Mouse (Mus musculus) brown adipose tissue, adult 24 weeks (tissue): ENCODE results near the gene Cnpy4. TPM values are rescaled to one million over a fixed set of nuclear protein-coding genes. Genes with fewer than 3 reads are reported as not detected.
"Not testable (repeated sequence)": the region's sequence is repeated elsewhere in the genome, so short reads cannot be mapped to it uniquely, and the experiment has no call there.

Source experiments
- H3K27ac ChIP-seq: fragments of 200-500 bp; replicated peaks from 2 replicates; pipeline ENCODE4 v1.5.1; 2012; ENCODE audit warnings: low read depth, mild to moderate bottlenecking, low read length
- H3K4me1 ChIP-seq: fragments of 200-500 bp; 2 replicates; pipeline ENCODE4 v1.6.1; 2012; ENCODE audit warnings: low read length, mixed read lengths; ENCODE audit not compliant: control insufficient read depth, insufficient read depth, insufficient read length
- H3K4me3 ChIP-seq: fragments of 200-500 bp; 2 replicates; pipeline ENCODE4 v1.5.1; 2012; ENCODE audit warnings: low read depth, mild to moderate bottlenecking, low read length, moderate library complexity; ENCODE audit not compliant: insufficient read depth
- polyA plus RNA-seq: library from polyadenylated mRNA; stranded (reverse); fragments of >200 nt; gene quantifications from 2 replicates; pipeline ENCODE4 v1.2.4, GENCODE M21; 2012; ENCODE audit not compliant: missing spikeins, insufficient read depth, insufficient read length

Gene Cnpy4
- polyA plus RNA-seq, 1 experiment, result 8.0 TPM

DNA sequence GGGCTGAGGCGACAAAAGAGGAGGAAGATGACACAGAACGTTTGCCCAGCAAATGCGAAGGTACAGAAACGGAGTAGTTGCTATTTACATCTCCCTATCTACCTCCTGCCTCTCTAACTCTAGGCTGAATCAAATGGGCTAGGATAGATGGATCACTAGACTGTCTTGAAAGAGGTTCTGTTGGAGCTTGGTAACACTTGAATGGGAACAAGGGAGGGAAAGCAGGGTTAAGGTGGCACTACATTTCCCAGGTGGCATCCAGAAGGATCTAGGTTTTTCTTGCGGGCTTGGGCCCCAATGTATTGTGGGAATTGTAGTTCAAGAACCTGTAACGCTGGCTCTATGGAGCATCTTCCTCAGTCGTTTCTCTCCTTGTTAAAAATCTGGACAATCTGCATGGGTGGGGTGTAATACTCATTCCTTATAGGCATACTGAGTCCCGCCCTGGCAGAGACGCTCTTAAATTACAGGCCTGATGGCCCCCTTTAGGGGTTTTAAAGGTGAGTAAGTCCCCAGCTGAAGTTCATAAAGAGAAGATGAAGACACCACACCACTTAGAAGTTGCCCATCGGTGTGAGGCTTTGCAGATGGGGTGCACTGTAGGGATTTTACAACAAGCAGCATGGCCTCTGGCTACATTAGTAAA, 499 bp downstream of the Cnpy4 start:
- peak overlapping the region; percentile 82 for H3K4me3 ChIP-seq
- peak overlapping the region; percentile 92 for H3K27ac ChIP-seq
- H3K4me1 ChIP-seq, result no peaks in the 10 kb centered on the region

DNA sequence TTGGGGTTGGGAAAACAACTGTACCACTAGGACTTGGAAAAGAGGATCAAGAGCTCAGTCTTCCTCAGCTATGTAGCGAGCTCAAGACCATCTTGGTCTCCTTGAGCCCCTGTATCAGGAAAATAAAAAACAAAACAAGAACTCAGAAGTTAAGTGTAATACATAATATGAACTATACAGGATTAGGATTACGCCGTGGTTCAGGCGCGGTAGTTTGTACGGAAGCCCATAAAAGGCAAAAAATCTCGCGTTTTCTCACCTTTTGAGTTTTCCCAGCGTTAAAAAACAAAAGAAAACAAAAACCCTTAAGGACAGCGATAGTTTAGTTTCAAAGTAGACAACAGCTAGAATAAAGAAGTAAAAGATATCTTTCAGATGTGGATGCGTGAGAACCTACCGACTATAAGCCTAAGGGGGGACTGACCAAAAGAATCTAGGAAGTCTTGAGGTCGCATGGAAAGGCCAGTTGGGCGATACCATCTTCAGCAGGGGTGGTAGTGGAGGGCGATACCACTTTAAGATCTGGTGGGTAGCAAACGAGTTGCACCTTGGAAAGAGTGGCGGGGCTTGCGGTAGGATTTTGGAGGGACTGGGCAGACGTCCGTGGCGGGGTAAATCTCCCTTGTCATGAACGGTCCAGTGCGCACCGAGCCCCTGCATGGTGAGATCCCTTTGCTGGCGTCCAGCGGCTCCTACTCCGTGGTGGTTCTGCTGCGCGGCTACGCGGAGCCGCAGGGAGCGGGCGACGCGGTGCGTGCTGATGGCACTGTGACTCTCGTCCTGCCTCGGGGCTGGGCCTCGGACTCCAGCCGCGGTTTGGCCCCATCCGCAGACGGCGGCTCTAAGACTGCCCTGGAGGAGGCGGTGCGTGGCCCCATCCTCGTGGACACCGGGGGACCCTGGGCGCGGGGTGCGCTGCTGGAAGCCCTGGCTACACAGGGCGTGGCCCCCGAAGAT, 6.8 kb downstream of the Cnpy4 start, which contains the start of gene Mblac1:
TSS of gene Mblac1 (plus strand) at position 544 of the 957 bp plus-strand sequence.
- peak within 1 kb of the TSS; percentile 55 for H3K27ac ChIP-seq

DNA sequence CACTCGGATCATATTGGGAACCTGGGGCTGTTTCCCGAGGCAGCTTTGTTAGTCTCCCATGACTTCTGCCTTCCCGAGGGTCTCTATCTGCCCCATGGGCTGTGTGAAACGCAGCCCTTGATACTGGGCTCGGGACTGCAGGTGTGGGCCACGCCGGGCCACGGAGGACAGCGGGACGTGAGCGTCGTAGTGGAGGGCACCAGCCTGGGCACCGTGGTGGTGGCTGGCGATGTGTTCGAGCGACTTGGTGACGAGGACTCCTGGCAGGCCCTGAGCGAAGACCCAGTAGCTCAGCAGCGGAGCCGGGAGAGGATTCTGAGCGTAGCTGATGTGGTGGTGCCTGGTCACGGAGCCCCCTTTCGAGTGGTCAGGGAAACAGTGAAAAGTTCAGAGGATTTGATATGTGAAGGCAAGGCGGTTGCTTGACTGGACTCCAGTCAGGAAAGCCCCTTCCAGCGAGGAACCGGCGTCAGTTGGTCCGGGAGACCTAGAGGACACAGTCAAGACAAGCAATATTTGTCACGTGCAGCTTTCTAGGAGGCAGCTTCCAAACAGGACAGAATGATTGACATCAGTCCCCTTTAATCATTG, 7.6 kb downstream of the Cnpy4 start:
- peak overlapping the region; percentile 55 for H3K27ac ChIP-seq

More for the DNA sequence above, 6.8 kb downstream of the Cnpy4 start, which contains the start of gene Mblac1:
- Histone ChIP-seq H3K4me1 (no peaks in the 10 kb centered on the region), H3K4me3 (peak within 1 kb of the TSS; percentile 70)

DNA sequence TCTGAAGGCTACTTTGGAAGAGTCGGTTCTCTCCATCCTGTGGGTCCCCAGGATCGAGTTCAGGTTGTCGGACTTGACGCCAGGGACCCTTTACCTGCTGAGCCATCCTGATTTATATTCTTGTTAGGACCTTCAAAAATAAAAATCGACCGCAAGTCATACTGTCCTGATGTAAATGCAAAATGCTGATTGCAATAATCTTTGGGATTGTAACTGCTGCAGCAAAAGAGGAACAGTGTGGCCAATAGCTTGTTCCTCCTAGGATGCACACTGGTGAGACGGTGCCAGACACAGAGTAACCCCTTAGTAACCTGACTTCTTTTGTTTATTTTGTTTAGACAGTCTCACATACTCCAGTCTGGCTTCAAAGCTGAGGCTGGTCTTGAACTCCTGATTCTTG, 8.2 kb downstream of the Cnpy4 start:
- H3K27ac ChIP-seq, result 0 out of 2 replicates have a peak overlapping the region, but pooled peaks have one; percentile 55
- H3K4me3 ChIP-seq, result peak overlapping the region; percentile 70
- no peaks in the 10 kb centered on the region for H3K4me1 ChIP-seq

More for the DNA sequence above, 7.6 kb downstream of the Cnpy4 start:
- H3K4me3 ChIP-seq, result peak overlapping the region; percentile 70
- H3K4me1 ChIP-seq, result no peaks in the 10 kb centered on the region

DNA sequence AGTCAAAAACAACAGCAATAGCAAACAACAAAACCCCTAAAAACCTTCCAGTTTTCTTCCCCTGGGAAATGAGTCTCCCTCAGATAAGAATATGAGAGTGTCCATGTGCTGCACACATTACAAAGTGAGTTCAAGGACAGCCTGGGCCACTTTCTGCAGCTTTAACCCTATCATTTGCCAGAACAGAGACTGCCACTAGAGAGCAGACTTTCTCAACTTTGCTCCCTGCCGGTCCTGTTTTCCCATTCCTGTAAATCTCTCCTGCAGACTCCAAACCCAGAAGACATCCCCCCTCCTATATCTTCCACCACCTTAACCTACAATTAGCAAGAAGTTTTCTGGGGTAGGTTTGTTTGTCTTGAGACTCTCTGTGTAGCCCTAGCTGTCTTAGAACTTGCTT, 12.3 kb downstream of the Cnpy4 start:
- H3K4me3 ChIP-seq, result no peak overlapping the region
- no peaks in the 10 kb centered on the region for H3K4me1 ChIP-seq
- no peak overlapping the region for H3K27ac ChIP-seq

DNA sequence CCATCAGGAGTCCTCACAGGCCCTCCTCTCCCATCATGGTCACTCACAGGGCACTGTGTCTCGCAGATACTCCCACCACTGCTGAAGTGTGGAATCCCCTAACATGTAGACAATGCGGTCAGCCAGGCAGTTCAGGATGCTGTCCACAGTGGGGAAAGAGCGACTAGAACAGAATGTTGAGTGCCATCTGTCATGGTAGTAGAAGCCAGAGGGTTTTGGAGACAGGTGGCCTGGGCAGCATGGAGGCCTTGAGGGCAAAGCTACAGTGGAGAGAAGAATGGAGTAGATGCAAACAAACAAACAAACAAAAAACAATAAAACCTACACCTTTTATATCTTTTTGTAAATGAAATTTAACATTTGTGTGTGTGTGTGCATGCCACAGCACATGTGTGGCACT, 14.8 kb downstream of the Cnpy4 start:
- H3K4me1 ChIP-seq, result no peaks in the 10 kb centered on the region
- no peak overlapping the region for H3K4me3 ChIP-seq
- H3K27ac ChIP-seq, result no peak overlapping the region

DNA sequence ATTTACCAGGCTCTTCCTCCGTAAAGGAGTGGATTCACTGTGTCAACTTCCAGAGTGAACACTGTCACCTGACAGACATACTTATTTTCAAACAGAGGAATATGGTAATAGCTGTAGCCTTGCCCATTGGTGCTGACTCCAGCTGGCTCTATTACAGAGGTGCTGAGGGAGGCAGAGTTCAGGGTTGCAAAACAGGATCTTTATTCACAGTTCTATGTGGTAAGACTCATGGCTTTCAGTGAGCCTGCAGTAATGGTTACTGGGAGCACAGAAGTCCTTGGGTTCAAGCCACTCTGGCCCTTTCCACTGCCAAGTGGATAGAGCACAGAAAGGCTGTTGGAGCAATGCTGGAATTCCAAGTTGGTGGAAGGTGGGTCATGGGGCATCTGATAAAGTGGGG, 20.0 kb downstream of the Cnpy4 start:
- no peak overlapping the region for H3K27ac ChIP-seq
- H3K4me1 ChIP-seq, result no peaks in the 10 kb centered on the region
- H3K4me3 ChIP-seq, result no peak overlapping the region

DNA sequence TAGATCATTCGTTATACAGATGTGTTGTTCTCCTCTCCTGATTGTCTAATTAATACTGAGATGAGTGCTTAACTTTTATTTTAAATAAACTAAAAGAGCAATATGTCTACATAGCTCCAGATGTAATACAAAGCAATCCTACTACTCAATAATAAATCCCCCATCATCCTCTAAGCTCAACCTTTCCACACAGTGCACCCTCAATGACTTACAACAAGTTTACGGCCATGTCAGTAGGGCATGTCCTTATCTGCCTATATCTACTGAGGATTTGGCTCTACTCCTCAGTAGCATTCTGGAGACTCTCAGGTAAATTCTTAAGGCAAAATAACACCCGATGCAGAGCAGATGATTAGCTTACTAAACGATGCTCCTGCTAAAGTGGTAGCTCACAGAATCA, 20.6 kb downstream of the Cnpy4 start:
- Histone ChIP-seq H3K27ac (no peak overlapping the region), H3K4me3 (no peak overlapping the region), H3K4me1 (no peaks in the 10 kb centered on the region)

DNA sequence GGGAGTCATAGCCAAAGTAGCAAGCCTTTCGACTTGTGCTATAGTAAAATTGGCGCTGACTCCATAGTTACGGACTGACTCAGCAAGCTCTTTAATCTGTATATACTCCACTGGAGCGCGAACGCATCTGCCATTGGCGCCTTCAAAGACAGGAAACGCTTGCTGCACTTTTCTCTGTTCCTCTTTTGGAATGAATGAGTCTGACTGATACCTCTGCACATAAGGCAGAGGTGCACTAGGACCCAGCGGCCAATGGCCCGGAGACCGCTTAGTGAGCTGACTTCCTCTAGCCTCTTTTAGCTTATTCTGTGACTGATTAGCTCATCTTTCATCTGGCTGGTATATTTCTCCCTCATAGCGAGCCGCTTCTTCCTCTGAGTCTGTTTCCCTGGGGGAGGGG, 29.3 kb downstream of the Cnpy4 start:
- H3K4me1 ChIP-seq, H3K4me3 ChIP-seq, H3K27ac ChIP-seq: not testable (repeated sequence)

DNA sequence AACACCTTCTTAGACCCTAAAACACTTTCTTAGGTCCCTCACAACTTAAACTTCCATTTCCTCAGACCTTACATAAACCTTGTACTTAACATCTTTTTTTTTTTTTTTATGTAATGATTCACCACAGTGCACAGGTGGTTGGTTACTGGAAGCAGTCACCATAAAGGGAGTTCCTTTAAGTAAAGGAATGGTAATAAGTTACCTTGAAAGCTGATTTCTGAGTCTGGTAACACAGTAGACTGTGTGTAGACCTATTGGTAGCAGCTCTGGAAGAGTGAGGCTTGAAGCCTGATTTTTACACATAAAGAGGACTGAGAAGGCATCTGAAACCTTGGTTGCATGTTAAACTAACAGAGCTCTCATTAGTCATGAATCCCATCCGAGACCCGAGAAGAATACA, 32.6 kb downstream of the Cnpy4 start:
- no peak overlapping the region for H3K27ac ChIP-seq
- no peaks in the 10 kb centered on the region for H3K4me1 ChIP-seq
- no peak overlapping the region for H3K4me3 ChIP-seq

DNA sequence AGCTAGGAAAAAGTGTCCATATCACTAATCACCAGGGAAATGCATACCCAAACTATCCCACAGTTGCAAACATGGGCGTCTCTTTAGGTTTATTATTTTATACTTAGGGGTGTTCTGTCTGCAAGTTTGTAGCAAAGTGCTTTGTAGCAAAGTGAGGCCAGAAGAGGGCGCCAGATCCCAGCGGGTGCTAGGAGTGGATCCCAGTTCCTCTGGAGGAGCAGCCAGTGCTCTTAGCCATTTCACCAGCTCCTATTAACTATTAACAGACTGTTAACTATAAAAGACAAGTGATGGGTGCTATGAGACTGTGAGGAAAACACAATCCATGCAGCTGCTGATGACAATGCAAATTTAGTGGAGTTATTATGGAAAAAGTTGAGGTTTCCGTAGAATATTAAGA, 34.8 kb downstream of the Cnpy4 start:
- no peaks in the 10 kb centered on the region for H3K4me1 ChIP-seq
- no peak overlapping the region for H3K27ac ChIP-seq
- no peak overlapping the region for H3K4me3 ChIP-seq

DNA sequence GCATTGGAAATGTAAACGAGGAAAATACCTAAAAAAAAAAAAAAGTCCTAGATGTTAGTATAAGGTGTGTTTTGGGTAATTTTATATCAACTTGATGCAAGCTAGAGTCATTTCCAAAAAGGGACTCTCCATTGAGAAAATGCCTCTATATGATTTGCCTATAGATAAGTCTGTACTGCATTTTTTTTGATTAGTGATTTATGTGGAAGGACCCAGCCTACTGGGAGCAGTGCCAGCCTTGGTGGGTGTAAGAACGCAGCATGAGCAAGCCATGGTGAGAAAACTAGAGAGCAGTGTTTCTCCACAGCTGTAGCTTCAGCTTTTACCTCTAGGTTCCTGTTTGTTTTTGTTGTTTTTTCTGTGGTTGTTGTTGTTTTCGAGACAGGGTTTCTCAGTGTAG, 36.0 kb downstream of the Cnpy4 start:
- Histone ChIP-seq H3K27ac (no peak overlapping the region), H3K4me1 (no peaks in the 10 kb centered on the region), H3K4me3 (no peak overlapping the region)

DNA sequence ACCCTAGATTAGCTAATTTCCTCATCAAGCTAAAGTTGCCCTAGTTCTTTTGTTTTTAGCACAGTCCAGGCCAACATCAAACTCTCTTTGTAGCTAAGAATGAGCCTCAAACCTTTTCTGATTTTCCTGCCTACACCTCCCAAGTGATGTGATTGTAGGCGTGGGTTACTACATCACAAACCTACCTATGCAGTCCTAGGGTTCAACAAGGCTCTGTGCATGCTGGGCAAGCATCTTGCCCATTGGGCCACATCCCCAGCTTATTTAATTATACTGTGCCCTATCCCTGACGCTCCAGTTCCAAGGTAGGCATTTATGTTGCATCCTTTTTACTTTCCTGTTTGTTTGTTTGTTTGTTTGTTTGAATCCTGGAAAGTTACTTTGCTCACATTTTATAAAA, 38.4 kb downstream of the Cnpy4 start, which contains the start of gene Nxpe5:
TSS of gene Nxpe5 (plus strand) at position 199 of the 400 bp plus-strand sequence.
- H3K4me3 ChIP-seq, result no peak within 1 kb of the TSS
- H3K27ac ChIP-seq, result no peak within 1 kb of the TSS
- no peaks in the 10 kb centered on the region for H3K4me1 ChIP-seq

DNA sequence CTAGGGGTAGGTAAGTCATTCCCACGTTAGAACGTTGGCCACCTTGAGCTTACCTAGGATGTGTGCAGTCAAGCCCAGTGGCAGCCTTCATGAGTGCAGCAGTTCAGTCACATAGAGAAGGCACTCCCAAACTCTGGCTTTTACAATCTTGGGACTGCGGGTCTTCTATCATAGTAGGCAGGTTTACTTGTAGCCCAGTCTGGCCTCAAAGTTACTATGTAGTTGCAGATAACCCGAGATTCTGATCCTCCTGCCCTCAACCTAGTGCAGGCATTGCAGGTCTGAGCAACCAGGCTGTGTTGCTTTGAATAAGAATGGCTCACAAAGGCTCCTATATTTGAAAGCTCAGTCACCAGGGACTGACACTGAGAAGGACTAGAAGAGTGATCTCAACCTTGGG, 39.2 kb downstream of the Cnpy4 start:
- Histone ChIP-seq H3K4me3 (no peak overlapping the region), H3K27ac (no peak overlapping the region), H3K4me1 (no peaks in the 10 kb centered on the region)

DNA sequence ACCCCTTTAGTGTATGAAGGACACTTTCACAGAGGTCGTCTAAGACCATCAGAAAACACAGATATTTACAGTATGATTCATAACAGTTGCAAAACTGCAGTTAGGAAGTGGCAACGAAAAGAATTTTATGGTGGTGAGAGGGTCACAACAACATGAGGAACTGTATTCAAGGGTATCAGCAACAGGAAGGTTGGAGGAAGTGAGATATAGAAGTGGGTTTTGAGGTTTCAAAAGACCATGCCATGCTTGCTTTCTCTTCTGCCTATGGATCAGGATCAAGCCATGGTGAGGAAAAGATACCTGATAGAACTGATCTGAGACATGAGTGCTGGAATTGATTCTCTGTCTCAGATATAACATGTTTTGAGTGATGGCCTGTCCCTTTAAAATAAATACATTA, 40.1 kb downstream of the Cnpy4 start:
- Histone ChIP-seq H3K4me3 (no peak overlapping the region), H3K4me1 (no peaks in the 10 kb centered on the region), H3K27ac (no peak overlapping the region)
